ENCODE assay signal across 8 mouse cellular contexts in genomic region chr5:93152451-93152850, GRCm38 (mm10). TPM values are rescaled to one million over a fixed set of nuclear protein-coding genes. Genes with fewer than 3 reads are reported as not detected.
DNase-seq lines count a peak whose midpoint lies in the region; ATAC-seq lines count a peak whose summit lies in the region.

No protein-coding gene starts in this region.

- WGBS in kidney, embryonic 15.5 days, result 81% methylated on average over 4 of the region's 4 CpGs

- peak; percentile 1; the same call in 1 of the 2 replicates for ATAC-seq in frontal cortex, adult (ENCODE audit: low TSS enrichment)
- peak; percentile 87 for ATAC-seq in granulocyte monocyte progenitor cell, adult 5-6 weeks (replicated peaks; ENCODE audit: poor library complexity, severe bottlenecking)
- ATAC-seq in megakaryocyte, adult 5-6 weeks (ENCODE audit: poor library complexity, severe bottlenecking), result peak; percentile 92
- no peak for ATAC-seq in kidney, embryonic 15.5 days (replicated peaks; ENCODE audit: low FRiP score)

- no peaks in the 10 kb centered on the region for H3K27me3 ChIP-seq in kidney, embryonic 15.5 days

- H3K36me3 ChIP-seq in kidney, embryonic 15.5 days, result peaks cover 57% of the 10 kb centered on the region

- H3K4me2 ChIP-seq in kidney, embryonic 15.5 days, result no peak overlapping the region

- no peaks in the 10 kb centered on the region for H3K9me3 ChIP-seq in kidney, embryonic 15.5 days (replicated peaks)

- intact Hi-C loops in left cerebral cortex, postnatal 25 days (cut with DNase I), result no loop called here

- DNase-seq in frontal cortex, postnatal 10 days (ENCODE audit: low spot score in 2 of 2), result no peak
- DNase-seq in 416B (ENCODE audit: low read depth), result peak; percentile 54
- DNase-seq in left cerebral cortex, postnatal 25 days (ENCODE audit: low spot score in 2 of 2), result no peak
- DNase-seq in adrenal gland, postnatal 25 days, result no peak

- H3K27ac ChIP-seq in kidney, embryonic 15.5 days, result no peak overlapping the region

- H3K4me1 ChIP-seq in kidney, embryonic 15.5 days, result peaks cover 32% of the 10 kb centered on the region

- no peak overlapping the region for H3K9ac ChIP-seq in kidney, embryonic 15.5 days

- no peak overlapping the region for H3K4me3 ChIP-seq in kidney, embryonic 15.5 days (replicated peaks)

RNA-seq across cellular contexts. Expression of gene Ccni, which starts 53.8 kb away (rescaled TPM):
- total RNA-seq in granulocyte monocyte progenitor cell, adult 5-6 weeks (2014; fragmentation: Nextera tagmentation), result 143 and 144 TPM in 2 replicates
- total RNA-seq in granulocyte monocyte progenitor cell, adult 5-6 weeks (2017), result 139 and 145 TPM in 2 replicates
- 180 and 198 TPM in 2 replicates for total RNA-seq in megakaryocyte, adult 5-6 weeks (2015)
- total RNA-seq in megakaryocyte, adult 5-6 weeks (2017), result 196 and 202 TPM in 2 replicates
- polyA plus RNA-seq in kidney, embryonic 15.5 days (2015; fragmentation: Nextera tagmentation; extraction: Ambion mirVana), result 111 and 124 TPM in 2 replicates
- 100 to 1,000 TPM; 286 to 294 TPM for total RNA-seq in left cerebral cortex, postnatal 25 days (2021)
- total RNA-seq in adrenal gland, postnatal 25 days (2021), result 199 and 208 TPM in 2 replicates

RNA-seq across cellular contexts. Expression of gene 2010109A12Rik, which starts 53.9 kb away (rescaled TPM):
- not detected in 2 replicates for total RNA-seq in granulocyte monocyte progenitor cell, adult 5-6 weeks (2014; fragmentation: Nextera tagmentation)
- 2.3 and 4.7 TPM in 2 replicates for total RNA-seq in granulocyte monocyte progenitor cell, adult 5-6 weeks (2017)
- total RNA-seq in megakaryocyte, adult 5-6 weeks (2015), result 0.20 and 0.43 TPM in 2 replicates
- total RNA-seq in megakaryocyte, adult 5-6 weeks (2017), result 0.94 and 3.7 TPM in 2 replicates
- 2.0 and 2.5 TPM in 2 replicates for polyA plus RNA-seq in kidney, embryonic 15.5 days (2015; fragmentation: Nextera tagmentation; extraction: Ambion mirVana)
- under 1 TPM in 1 of 2 experiments, not detected in 1; 0.66 TPM for total RNA-seq in left cerebral cortex, postnatal 25 days (2021)
- total RNA-seq in adrenal gland, postnatal 25 days (2021), result 0.94 TPM in 1 of 2 replicates, not detected in the other

RNA-seq across cellular contexts. Expression of gene Sept11, which starts 59.2 kb away (rescaled TPM):
- 89.0 and 103 TPM in 2 replicates for total RNA-seq in granulocyte monocyte progenitor cell, adult 5-6 weeks (2014; fragmentation: Nextera tagmentation)
- 67.7 and 70.7 TPM in 2 replicates for total RNA-seq in granulocyte monocyte progenitor cell, adult 5-6 weeks (2017)
- 70.4 and 82.5 TPM in 2 replicates for total RNA-seq in megakaryocyte, adult 5-6 weeks (2015)
- 83.3 and 87.4 TPM in 2 replicates for total RNA-seq in megakaryocyte, adult 5-6 weeks (2017)
- 221 and 222 TPM in 2 replicates for polyA plus RNA-seq in kidney, embryonic 15.5 days (2015; fragmentation: Nextera tagmentation; extraction: Ambion mirVana)
- 100 to 1,000 TPM; 195 to 212 TPM for total RNA-seq in left cerebral cortex, postnatal 25 days (2021)
- 39.2 and 39.4 TPM in 2 replicates for total RNA-seq in adrenal gland, postnatal 25 days (2021)
